Mouse (Mus musculus) regulatory T cell (primary cell): Measurements from ENCODE around the gene Agap2.

ENCODE experiments used
- in situ Hi-C: fragments of 300-600 bp; cut with MboI, MseI; formaldehyde crosslinking; loops from one replicate; pipeline ENCODE4 v1.15.1; 2025; ENCODE audit warnings: high pct_unique_total_duplicates

Agap2 gene

GRCm38 (mm10) chr10:127099868-127100267, 24.8 kb downstream of the Agap2 start:
- in situ Hi-C loops = loop anchor here (10.0 kb wide), 1 partner anchor 765 kb away; the partner anchor contains the start of gene Rdh16f2

- in situ Hi-C loops = no loop called here
Measured at GRCm38 (mm10) chr10:127100414-127100813, 25.3 kb downstream of the Agap2 start.

DNA sequence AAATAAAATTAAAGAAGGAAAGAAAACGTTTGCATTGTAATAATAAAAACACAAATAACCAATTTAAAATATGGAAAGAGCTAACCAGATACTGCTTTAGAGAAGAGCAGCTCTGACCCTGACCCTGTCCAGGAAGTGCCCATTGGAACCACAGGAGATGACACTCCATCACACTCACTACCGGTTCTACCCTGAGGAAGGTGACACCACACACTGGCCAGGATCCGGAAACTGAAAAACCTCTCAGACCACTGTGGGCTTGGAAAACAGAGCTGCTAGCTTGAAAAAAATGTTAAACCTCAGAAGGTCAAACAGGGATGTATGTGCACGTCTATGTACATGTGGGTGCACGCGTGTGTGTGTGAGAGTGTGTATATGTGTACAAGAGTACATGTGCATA, 26.1 kb downstream of the Agap2 start:
- in situ Hi-C loops = no loop called here

DNA sequence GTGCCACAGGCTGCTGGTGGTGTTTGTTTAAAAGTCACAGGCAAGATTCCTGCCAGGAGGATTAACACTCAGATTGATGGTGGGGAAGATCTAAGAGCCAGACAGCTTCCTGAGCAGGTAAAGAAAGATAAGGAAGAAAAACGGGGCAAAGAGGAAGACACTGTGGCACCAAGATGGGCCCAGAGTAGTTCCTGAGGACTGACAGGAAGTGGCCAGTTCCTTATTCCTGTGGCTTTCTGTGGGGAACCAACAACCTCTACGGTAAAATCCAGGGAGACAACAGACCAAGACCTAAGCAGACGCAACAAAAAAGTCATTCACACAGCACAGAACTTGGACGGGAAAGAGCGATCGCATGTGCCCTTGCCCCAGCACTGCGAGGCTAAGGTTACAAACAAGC, 28.5 kb downstream of the Agap2 start:
- in situ Hi-C loops = no loop called here

DNA sequence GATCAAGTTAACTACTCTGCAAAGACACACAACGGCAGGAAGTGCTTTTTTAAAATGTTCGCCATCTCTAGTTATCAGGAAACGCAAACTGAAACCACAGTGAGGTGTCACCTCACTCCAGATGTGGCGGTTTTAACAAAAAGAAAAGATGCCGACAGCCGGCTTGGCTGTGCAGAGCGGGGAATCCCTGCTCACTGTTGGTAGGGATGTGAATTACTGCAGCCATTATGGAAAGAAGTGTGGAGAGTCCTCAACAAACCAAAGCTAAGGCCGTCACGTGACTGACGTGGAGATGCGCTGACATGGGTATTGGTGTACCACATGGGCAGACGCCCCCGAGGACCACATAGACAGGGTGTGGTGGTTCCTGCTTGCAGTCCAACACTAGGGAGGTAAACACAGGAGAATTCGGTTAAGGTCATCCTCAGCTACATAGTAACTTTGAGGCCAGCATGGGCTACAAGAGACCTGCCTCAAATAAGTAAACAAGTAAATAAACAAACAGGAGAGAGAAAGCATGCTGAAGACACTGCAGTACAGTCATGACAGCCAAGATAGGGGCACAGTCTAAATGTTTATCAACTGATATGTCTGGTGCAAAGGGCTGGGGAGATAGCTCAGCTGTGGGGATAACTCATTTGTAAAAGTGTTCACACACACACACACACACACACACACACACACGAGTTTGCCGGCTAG, 32.6 kb downstream of the Agap2 start:
- in situ Hi-C loops = no loop called here

- in situ Hi-C loops = no loop called here
Measured at GRCm38 (mm10) chr10:127108262-127108583, 33.1 kb downstream of the Agap2 start.

DNA sequence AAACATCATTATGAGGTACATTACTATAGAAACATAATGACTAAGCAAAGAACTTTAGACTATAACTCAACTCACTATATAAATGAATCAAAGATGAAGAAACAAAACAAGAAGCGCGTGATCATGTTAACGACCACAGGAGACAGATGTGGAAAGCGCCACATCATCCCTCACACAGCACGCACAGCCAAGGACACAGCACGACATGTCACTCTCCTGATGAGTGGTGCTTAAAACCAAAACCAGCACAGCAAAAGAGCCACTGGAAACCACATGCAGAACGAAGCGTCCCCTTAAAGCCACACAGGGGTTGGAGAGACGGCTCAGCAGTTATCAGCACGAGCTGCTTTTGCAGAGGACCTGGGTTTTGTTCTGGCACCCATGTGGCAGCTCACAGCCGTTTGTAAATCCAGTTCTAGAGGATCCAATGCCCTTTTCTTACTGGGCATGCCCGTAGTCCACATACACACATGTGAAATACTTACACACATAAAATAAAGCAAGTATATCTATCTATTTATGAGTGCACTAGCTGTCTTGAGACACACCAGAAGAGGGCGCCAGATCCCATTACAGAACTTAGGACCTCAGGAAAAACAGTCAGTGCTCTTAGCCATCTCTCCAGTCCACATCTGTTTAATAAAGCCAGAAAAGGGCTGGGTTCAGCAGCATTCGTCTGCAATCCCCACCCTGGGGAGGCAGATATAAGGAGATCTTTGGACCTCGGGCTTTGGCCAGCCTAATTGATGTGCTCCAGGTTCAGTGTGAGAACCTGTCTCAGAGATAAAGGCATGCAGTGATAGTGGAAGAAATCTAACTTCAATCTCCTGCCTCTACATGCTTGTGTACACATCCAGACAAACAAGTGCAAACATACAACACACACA, 36.2 kb downstream of the Agap2 start:
- in situ Hi-C loops = no loop called here

- in situ Hi-C loops = no loop called here
Measured at GRCm38 (mm10) chr10:127114408-127114807, 39.3 kb downstream of the Agap2 start.

DNA sequence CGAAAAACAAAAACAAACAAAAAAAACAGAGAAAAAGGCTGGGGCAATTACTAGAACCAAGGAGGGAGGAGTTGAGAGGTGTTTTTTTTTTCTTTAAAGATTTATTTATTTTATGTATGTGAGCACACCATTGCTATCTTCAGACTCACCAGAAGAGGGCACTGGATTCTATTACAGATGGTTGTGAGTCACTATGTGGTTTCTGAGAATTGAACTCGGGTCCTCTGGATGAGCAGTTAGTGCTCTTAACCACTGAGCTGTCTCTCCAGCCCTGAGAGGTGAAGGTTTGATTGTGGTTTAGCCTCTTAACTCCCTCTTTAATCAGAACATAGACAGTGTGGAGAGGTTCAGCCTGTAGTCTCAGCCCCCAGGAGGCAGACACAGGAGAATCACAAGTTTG, 40.0 kb downstream of the Agap2 start:
- in situ Hi-C loops = loop anchor here (5.0 kb wide), 1 partner anchor 57 kb away; no protein-coding TSS in a partner anchor

DNA sequence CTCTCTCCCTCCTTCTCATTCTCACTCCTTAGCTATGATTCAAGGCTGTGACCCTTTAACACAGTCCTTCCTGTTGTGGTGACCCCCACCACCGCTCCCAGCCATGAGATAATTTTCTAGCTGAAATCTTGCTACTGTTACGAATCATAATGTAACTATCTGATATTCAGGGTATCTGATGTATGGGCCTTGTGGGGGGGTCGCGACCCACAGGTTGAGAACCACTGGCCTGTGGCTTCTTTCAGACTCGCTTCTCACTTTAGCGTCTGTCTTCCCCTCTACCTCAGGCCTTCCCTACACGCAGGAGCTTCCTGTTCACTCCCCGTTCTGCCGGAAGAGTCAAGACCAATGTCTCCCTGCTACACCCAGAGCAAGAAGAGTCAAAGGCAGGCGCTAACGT, 43.4 kb downstream of the Agap2 start:
- in situ Hi-C loops = loop anchor here (5.0 kb wide), 1 partner anchor 54 kb away; no protein-coding TSS in a partner anchor

- in situ Hi-C loops = loop anchor here (5.0 kb wide), 1 partner anchor 53 kb away; no protein-coding TSS in a partner anchor
Measured at GRCm38 (mm10) chr10:127119229-127119628, 44.1 kb downstream of the Agap2 start.

GRCm38 (mm10) chr10:127120301-127121065, 45.4 kb downstream of the Agap2 start:
- in situ Hi-C loops = loop anchor here (5.0 kb wide), 1 partner anchor 107 kb away; no protein-coding TSS in a partner anchor

DNA sequence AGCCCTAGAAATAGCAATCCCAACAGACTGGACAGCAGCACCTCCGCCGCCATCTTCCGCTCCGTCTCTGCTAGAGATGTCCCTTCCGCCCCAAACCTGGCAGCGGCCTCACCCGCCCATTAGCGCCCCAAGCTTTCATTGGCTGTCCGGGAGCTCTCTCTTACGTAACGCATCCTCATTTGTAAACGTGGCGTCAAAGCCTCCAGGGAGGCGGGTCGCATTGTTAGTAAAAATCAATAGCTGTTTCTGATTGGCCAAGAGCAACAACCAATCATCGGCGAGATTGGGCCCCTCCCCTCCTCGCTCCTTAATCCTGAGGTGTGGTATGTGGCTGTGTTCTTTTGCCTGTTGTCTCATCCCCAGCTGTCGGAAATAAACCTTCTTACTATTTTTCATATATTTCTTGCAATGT, 46.0 kb downstream of the Agap2 start, which contains the start of gene Os9:
Os9 (minus strand) TSS at position 66 of the 412 bp plus-strand sequence.
- in situ Hi-C loops = loop anchor here (5.0 kb wide), 1 partner anchor 106 kb away; no protein-coding TSS in a partner anchor

- in situ Hi-C loops = loop anchor here (5.0 kb wide), 1 partner anchor 105 kb away; no protein-coding TSS in a partner anchor
Measured at GRCm38 (mm10) chr10:127122018-127122417, 46.9 kb downstream of the Agap2 start.

- in situ Hi-C loops = loop anchor here (5.0 kb wide), 1 partner anchor 104 kb away; no protein-coding TSS in a partner anchor
Measured at GRCm38 (mm10) chr10:127122784-127123435, 47.8 kb downstream of the Agap2 start.

- in situ Hi-C loops = loop anchor here (5.0 kb wide), 1 partner anchor 104 kb away; no protein-coding TSS in a partner anchor
Measured at GRCm38 (mm10) chr10:127123436-127123805, 48.3 kb downstream of the Agap2 start.

DNA sequence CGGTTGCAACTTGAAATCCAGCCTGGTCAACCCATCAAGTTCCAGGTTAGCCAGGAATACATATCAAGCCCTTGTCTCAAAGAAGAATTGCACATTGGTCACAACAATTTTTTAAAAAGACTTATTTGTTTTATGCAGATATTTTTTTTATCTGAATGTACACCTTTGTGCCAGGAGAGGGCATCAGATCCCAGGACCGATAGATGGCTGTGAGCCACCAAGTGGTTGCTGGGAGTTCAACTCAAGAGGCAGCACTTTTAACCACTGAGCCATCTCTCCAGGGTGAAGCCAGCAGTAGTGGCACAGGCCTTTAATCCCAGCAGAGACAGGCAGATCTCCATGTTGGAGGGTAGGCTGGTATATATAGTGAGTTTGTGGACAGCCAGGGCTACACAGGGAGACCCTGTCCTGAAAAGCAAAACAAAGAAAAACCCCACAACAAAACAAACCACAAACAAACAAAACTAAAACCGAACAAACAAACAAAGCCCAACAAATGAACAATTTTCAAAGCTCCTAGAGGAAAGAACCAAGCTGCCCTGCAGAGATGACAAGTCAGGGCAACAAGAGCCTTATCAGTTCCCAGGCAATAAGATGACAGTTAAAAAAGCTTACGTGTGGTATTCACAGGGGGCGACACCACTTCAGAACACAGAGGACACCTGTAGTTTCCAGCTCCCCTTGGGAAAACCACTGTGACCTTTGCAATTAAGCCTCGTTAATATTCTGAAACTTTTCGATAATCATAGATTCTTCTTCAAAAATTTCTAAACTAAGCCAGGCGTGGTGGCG, 50.3 kb downstream of the Agap2 start:
- in situ Hi-C loops = no loop called here

DNA sequence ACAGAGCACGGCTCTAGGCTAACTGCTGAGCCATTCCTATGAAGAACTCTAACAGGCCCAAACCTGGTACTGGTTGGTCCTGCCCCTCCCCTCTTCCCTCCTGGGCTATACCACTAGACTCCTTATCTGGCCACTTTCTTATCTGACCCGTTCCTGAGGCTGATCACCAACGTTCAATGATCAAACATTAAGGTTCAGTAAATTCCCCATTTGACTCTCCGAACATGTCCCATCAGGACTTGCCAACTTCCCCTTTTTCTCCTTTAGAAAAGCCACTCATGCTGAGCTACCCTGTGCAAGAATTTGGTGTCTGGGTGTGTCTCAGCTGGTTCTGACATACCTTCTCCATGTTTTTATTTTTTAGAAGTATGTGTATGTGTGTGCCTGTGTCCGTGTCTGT, 51.5 kb downstream of the Agap2 start:
- in situ Hi-C loops = no loop called here

DNA sequence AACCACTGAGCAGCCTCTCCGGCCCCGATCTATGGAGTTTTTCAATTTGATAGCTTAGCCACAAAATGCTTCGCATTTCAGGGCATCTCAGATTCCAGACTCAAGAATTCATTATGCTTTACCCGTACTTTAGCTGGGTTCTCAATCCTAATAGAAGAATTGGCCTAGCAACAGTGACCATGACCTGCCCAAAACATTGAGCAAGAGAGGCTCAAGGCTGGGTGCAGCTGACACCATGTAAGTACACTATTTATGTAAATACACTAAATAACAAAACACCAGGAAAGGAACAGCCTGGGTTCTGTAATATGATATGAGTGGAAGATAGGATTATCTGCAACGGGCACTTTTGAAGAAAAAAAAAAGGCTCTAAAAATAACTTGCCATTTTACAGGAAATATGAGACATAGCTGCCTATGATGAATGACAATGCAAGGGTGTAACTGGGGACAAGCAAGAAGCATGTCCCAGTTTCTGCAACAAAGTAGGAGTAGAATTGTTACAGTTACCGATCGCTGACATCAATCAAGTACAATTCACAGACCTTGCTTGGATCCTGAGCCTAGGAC, 52.7 kb downstream of the Agap2 start:
- in situ Hi-C loops = no loop called here

GRCm38 (mm10) chr10:127129431-127129830, 54.3 kb downstream of the Agap2 start:
- in situ Hi-C loops = no loop called here
